ENCODE assay signal across 8 mouse cellular contexts in the genomic region with DNA sequence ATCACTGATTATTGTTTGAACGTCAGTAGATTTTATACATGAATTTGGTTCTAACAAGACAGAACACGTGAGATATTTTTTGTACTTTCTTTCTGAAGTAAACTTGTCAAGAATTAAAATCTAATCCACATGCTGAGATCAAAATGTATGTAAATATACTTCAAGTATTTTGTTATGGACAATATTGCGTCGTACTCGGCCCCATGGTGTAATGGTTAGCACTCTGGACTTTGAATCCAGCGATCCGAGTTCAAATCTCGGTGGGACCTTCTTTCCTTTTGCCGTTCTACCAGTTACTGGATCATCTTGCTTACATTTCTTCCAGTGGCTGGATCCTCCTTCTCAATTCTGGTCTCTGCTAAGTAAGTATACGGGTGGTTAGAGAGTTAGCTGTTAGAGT. TPM values are rescaled to one million over a fixed set of nuclear protein-coding genes. Genes with fewer than 3 reads are reported as not detected.
DNase-seq lines count a peak whose midpoint lies in the region; ATAC-seq and TF ChIP-seq lines count a peak whose summit lies in the region.

No protein-coding gene starts in this region.

- no peak for TF ChIP-seq CTCF in bone marrow macrophage, adult 2 months (IDR thresholded peaks at IDR 0.05; ENCODE audit: low read depth, low read length)
- no peak for TF ChIP-seq CTCF in kidney, postnatal 0 days (IDR thresholded peaks at IDR 0.05; ENCODE audit: low read depth)

- peak; percentile 83 for DNase-seq in CD4-positive helper T cell, adult 2 months (ENCODE audit: low read depth, low spot score)
- peak; percentile 88 for DNase-seq in kidney, postnatal 0 days (ENCODE audit: low spot score)
- peak; percentile 85 for DNase-seq in liver

- peak overlapping the region; percentile 32 for H3K27ac ChIP-seq in bone marrow macrophage, adult 2 months (ENCODE audit: insufficient read depth, low read depth, low read length)
- peak overlapping the region; percentile 72 for H3K27ac ChIP-seq in heart, embryonic 13.5 days (replicated peaks)
- no peak overlapping the region for H3K27ac ChIP-seq in kidney, postnatal 0 days
- H3K27ac ChIP-seq in midbrain, embryonic 16.5 days (ENCODE audit: low read length): peak overlapping the region; percentile 50; the same call in 1 of the 2 replicates
- no peak overlapping the region for H3K27ac ChIP-seq in stomach, embryonic 14.5 days (ENCODE audit: low read length)

- H3K36me3 ChIP-seq in heart, embryonic 13.5 days: no peaks in the 10 kb centered on the region
- H3K36me3 ChIP-seq in kidney, postnatal 0 days (ENCODE audit: insufficient read depth, low read length): no peaks in the 10 kb centered on the region
- H3K36me3 ChIP-seq in midbrain, embryonic 16.5 days (ENCODE audit: control insufficient read depth, insufficient read depth, low read length): no peaks in the 10 kb centered on the region
- H3K36me3 ChIP-seq in stomach, embryonic 14.5 days (ENCODE audit: control insufficient read depth, insufficient read depth, low read length): no peaks in the 10 kb centered on the region

- peak overlapping the region; percentile 95 for H3K4me2 ChIP-seq in heart, embryonic 13.5 days
- peak overlapping the region; percentile 53 for H3K4me2 ChIP-seq in kidney, postnatal 0 days (ENCODE audit: low read length)
- peak overlapping the region; percentile 75 for H3K4me2 ChIP-seq in midbrain, embryonic 16.5 days (ENCODE audit: low read length)
- peak overlapping the region; percentile 72 for H3K4me2 ChIP-seq in stomach, embryonic 14.5 days (replicated peaks; ENCODE audit: low read depth, low read length)

- ATAC-seq in erythroid progenitor cell, adult 5-6 weeks (replicated peaks; ENCODE audit: low FRiP score, poor library complexity, severe bottlenecking): peak; percentile 31
- ATAC-seq in heart, embryonic 13.5 days (ENCODE audit: extremely low read depth, insufficient number of reproducible peaks, low FRiP score, low TSS enrichment): 0 out of 2 replicates have a peak, but pooled peaks have one; percentile 11
- peak; percentile 49 for ATAC-seq in kidney, postnatal 0 days (replicated peaks; ENCODE audit: low FRiP score, low read depth)
- peak; percentile 15; the same call in 1 of the 2 replicates for ATAC-seq in midbrain, embryonic 16.5 days
- peak; percentile 54; the same call in 1 of the 2 replicates for ATAC-seq in stomach, embryonic 14.5 days (ENCODE audit: insufficient number of reproducible peaks, insufficient read depth, low FRiP score, low read depth)

- WGBS in heart, embryonic 13.5 days: under 1% methylated on average over 10 of the region's 10 CpGs
- WGBS in kidney, postnatal 0 days: 2% methylated on average over 10 of the region's 10 CpGs
- under 1% methylated on average over 10 of the region's 10 CpGs for WGBS in midbrain, embryonic 16.5 days
- WGBS in stomach, embryonic 14.5 days: under 1% methylated on average over 10 of the region's 10 CpGs

- H3K9me3 ChIP-seq in heart, embryonic 13.5 days: no peaks in the 10 kb centered on the region
- H3K9me3 ChIP-seq in kidney, postnatal 0 days (replicated peaks; ENCODE audit: low read length): no peaks in the 10 kb centered on the region
- no peaks in the 10 kb centered on the region for H3K9me3 ChIP-seq in midbrain, embryonic 16.5 days (replicated peaks; ENCODE audit: control insufficient read depth, low read length, poor library complexity, severe bottlenecking)
- H3K9me3 ChIP-seq in stomach, embryonic 14.5 days (ENCODE audit: control insufficient read depth, low read depth, low read length): no peaks in the 10 kb centered on the region

- H3K4me3 ChIP-seq in bone marrow macrophage, adult 2 months (ENCODE audit: insufficient read depth, low read length): peak overlapping the region; percentile 57
- peak overlapping the region; percentile 67 for H3K4me3 ChIP-seq in heart, embryonic 13.5 days
- H3K4me3 ChIP-seq in kidney, postnatal 0 days (replicated peaks; ENCODE audit: low read depth, low read length): peak overlapping the region; percentile 50
- peak overlapping the region; percentile 43 for H3K4me3 ChIP-seq in midbrain, embryonic 16.5 days (ENCODE audit: low read depth, low read length)
- H3K4me3 ChIP-seq in stomach, embryonic 14.5 days (ENCODE audit: low read depth, low read length): peak overlapping the region; percentile 55

- no peak for TF ChIP-seq POLR2A in bone marrow macrophage, adult 2 months (IDR thresholded peaks at IDR 0.05; ENCODE audit: borderline replicate concordance, low read depth, low read length)

- H3K4me1 ChIP-seq in bone marrow macrophage, adult 2 months (ENCODE audit: control insufficient read depth, insufficient read depth, low read length): peaks cover 10% of the 10 kb centered on the region
- peaks cover 14% of the 10 kb centered on the region for H3K4me1 ChIP-seq in heart, embryonic 13.5 days
- H3K4me1 ChIP-seq in kidney, postnatal 0 days (replicated peaks; ENCODE audit: insufficient read depth, low read length): no peaks in the 10 kb centered on the region
- peaks cover 10% of the 10 kb centered on the region; the same call in 1 of the 2 replicates for H3K4me1 ChIP-seq in midbrain, embryonic 16.5 days (ENCODE audit: control insufficient read depth, insufficient read depth, low read length)
- H3K4me1 ChIP-seq in stomach, embryonic 14.5 days (ENCODE audit: control insufficient read depth, insufficient read depth, low read length): no peaks in the 10 kb centered on the region; the same call in 1 of the 2 replicates

- H3K9ac ChIP-seq in heart, embryonic 13.5 days: peak overlapping the region; percentile 68
- H3K9ac ChIP-seq in kidney, postnatal 0 days (ENCODE audit: low read depth, low read length): 0 out of 2 replicates have a peak overlapping the region, but pooled peaks have one; percentile 14
- H3K9ac ChIP-seq in midbrain, embryonic 16.5 days (ENCODE audit: low read depth, low read length): no peak overlapping the region
- H3K9ac ChIP-seq in stomach, embryonic 14.5 days (replicated peaks; ENCODE audit: low read depth, low read length): no peak overlapping the region

- no peaks in the 10 kb centered on the region for H3K27me3 ChIP-seq in heart, embryonic 13.5 days (replicated peaks)
- no peaks in the 10 kb centered on the region for H3K27me3 ChIP-seq in kidney, postnatal 0 days (ENCODE audit: insufficient read depth, low read length)
- no peaks in the 10 kb centered on the region for H3K27me3 ChIP-seq in midbrain, embryonic 16.5 days (ENCODE audit: control insufficient read depth, insufficient read depth, low read depth, low read length)
- H3K27me3 ChIP-seq in stomach, embryonic 14.5 days (ENCODE audit: control insufficient read depth, insufficient read depth, low read length): no peaks in the 10 kb centered on the region

RNA-seq across cellular contexts. Expression of gene Hist1h4h, which starts 11.4 kb away (rescaled TPM):
- 2.5 and 3.1 TPM in 2 replicates for polyA plus RNA-seq in bone marrow macrophage, adult 2 months (2012; ENCODE audit: insufficient read depth, insufficient read length, missing spikeins)
- total RNA-seq in erythroid progenitor cell, adult 5-6 weeks (2015; ENCODE audit: low replicate concordance): 323 and 492 TPM in 2 replicates
- total RNA-seq in erythroid progenitor cell, adult 5-6 weeks (2017; ENCODE audit: low replicate concordance): 3,110 and 3,215 TPM in 2 replicates
- 6.3 and 7.2 TPM in 2 replicates for polyA plus RNA-seq in heart, embryonic 13.5 days (2015; fragmentation: Nextera tagmentation; extraction: Ambion mirVana)
- 7.6 and 8.3 TPM in 2 replicates for polyA plus RNA-seq in kidney, postnatal 0 days (2015; fragmentation: Nextera tagmentation; extraction: Ambion mirVana)
- polyA plus RNA-seq in midbrain, embryonic 16.5 days (2015; fragmentation: Nextera tagmentation; extraction: Ambion mirVana): 1.5 and 3.0 TPM in 2 replicates
- 4.8 and 6.7 TPM in 2 replicates for polyA plus RNA-seq in stomach, embryonic 14.5 days (2014; fragmentation: Nextera tagmentation; extraction: Ambion mirVana)

RNA-seq across cellular contexts. Expression of gene Hist1h2af, which starts 14.3 kb away (rescaled TPM):
- 42.5 and 76.9 TPM in 2 replicates for polyA plus RNA-seq in bone marrow macrophage, adult 2 months (2012; ENCODE audit: insufficient read depth, insufficient read length, missing spikeins)
- 180 and 320 TPM in 2 replicates for total RNA-seq in erythroid progenitor cell, adult 5-6 weeks (2015; ENCODE audit: low replicate concordance)
- 7,936 and 7,993 TPM in 2 replicates for total RNA-seq in erythroid progenitor cell, adult 5-6 weeks (2017; ENCODE audit: low replicate concordance)
- 2.0 and 3.0 TPM in 2 replicates for polyA plus RNA-seq in heart, embryonic 13.5 days (2015; fragmentation: Nextera tagmentation; extraction: Ambion mirVana)
- polyA plus RNA-seq in kidney, postnatal 0 days (2015; fragmentation: Nextera tagmentation; extraction: Ambion mirVana): 3.3 and 4.9 TPM in 2 replicates
- polyA plus RNA-seq in midbrain, embryonic 16.5 days (2015; fragmentation: Nextera tagmentation; extraction: Ambion mirVana): not detected in 2 replicates
- polyA plus RNA-seq in stomach, embryonic 14.5 days (2014; fragmentation: Nextera tagmentation; extraction: Ambion mirVana): 7.8 and 14.1 TPM in 2 replicates

RNA-seq across cellular contexts. Expression of gene Hist1h3g, which starts 15.8 kb away (rescaled TPM):
- not detected in 2 replicates for polyA plus RNA-seq in bone marrow macrophage, adult 2 months (2012; ENCODE audit: insufficient read depth, insufficient read length, missing spikeins)
- total RNA-seq in erythroid progenitor cell, adult 5-6 weeks (2015; ENCODE audit: low replicate concordance): 573 TPM in 2 replicates
- total RNA-seq in erythroid progenitor cell, adult 5-6 weeks (2017; ENCODE audit: low replicate concordance): 250 and 889 TPM in 2 replicates
- 4.1 and 5.5 TPM in 2 replicates for polyA plus RNA-seq in heart, embryonic 13.5 days (2015; fragmentation: Nextera tagmentation; extraction: Ambion mirVana)
- polyA plus RNA-seq in kidney, postnatal 0 days (2015; fragmentation: Nextera tagmentation; extraction: Ambion mirVana): 3.9 and 4.0 TPM in 2 replicates
- polyA plus RNA-seq in midbrain, embryonic 16.5 days (2015; fragmentation: Nextera tagmentation; extraction: Ambion mirVana): not detected in 2 replicates
- 5.5 and 7.8 TPM in 2 replicates for polyA plus RNA-seq in stomach, embryonic 14.5 days (2014; fragmentation: Nextera tagmentation; extraction: Ambion mirVana)

RNA-seq across cellular contexts. Expression of gene Hist1h2bh, which starts 23.8 kb away (rescaled TPM):
- 0.71 and 0.97 TPM in 2 replicates for polyA plus RNA-seq in bone marrow macrophage, adult 2 months (2012; ENCODE audit: insufficient read depth, insufficient read length, missing spikeins)
- 90.1 and 113 TPM in 2 replicates for total RNA-seq in erythroid progenitor cell, adult 5-6 weeks (2015; ENCODE audit: low replicate concordance)
- 325 and 367 TPM in 2 replicates for total RNA-seq in erythroid progenitor cell, adult 5-6 weeks (2017; ENCODE audit: low replicate concordance)
- polyA plus RNA-seq in heart, embryonic 13.5 days (2015; fragmentation: Nextera tagmentation; extraction: Ambion mirVana): 0.32 and 0.52 TPM in 2 replicates
- 0.37 and 0.43 TPM in 2 replicates for polyA plus RNA-seq in kidney, postnatal 0 days (2015; fragmentation: Nextera tagmentation; extraction: Ambion mirVana)
- 0.27 TPM in 1 of 2 replicates, not detected in the other for polyA plus RNA-seq in midbrain, embryonic 16.5 days (2015; fragmentation: Nextera tagmentation; extraction: Ambion mirVana)
- polyA plus RNA-seq in stomach, embryonic 14.5 days (2014; fragmentation: Nextera tagmentation; extraction: Ambion mirVana): 1.1 and 1.2 TPM in 2 replicates

RNA-seq across cellular contexts. Expression of gene Hist1h3f, which starts 24.4 kb away (rescaled TPM):
- 0.80 TPM in 1 of 2 replicates, not detected in the other for polyA plus RNA-seq in bone marrow macrophage, adult 2 months (2012; ENCODE audit: insufficient read depth, insufficient read length, missing spikeins)
- 145 and 158 TPM in 2 replicates for total RNA-seq in erythroid progenitor cell, adult 5-6 weeks (2015; ENCODE audit: low replicate concordance)
- total RNA-seq in erythroid progenitor cell, adult 5-6 weeks (2017; ENCODE audit: low replicate concordance): 262 and 310 TPM in 2 replicates
- polyA plus RNA-seq in heart, embryonic 13.5 days (2015; fragmentation: Nextera tagmentation; extraction: Ambion mirVana): 0.28 and 0.48 TPM in 2 replicates
- 0.71 and 0.83 TPM in 2 replicates for polyA plus RNA-seq in kidney, postnatal 0 days (2015; fragmentation: Nextera tagmentation; extraction: Ambion mirVana)
- not detected in 2 replicates for polyA plus RNA-seq in midbrain, embryonic 16.5 days (2015; fragmentation: Nextera tagmentation; extraction: Ambion mirVana)
- polyA plus RNA-seq in stomach, embryonic 14.5 days (2014; fragmentation: Nextera tagmentation; extraction: Ambion mirVana): 0.94 and 1.3 TPM in 2 replicates

Comparison
In these comparisons a context has a peak if more than half of its experiments do, and no peak if none do; other contexts are left out.
1. H3K27ac ChIP-seq: peak in bone marrow macrophage, adult 2 months (single experiment), heart, embryonic 13.5 days (single experiment) and midbrain, embryonic 16.5 days (single experiment); none in kidney, postnatal 0 days (single experiment) and stomach, embryonic 14.5 days (single experiment).
2. H3K9ac ChIP-seq: peak in heart, embryonic 13.5 days (single experiment) and kidney, postnatal 0 days (single experiment); none in midbrain, embryonic 16.5 days (single experiment) and stomach, embryonic 14.5 days (single experiment).
3. Peak in every context shown above with its lines, with median percentiles within 50 percentile points of each other: DNase-seq, H3K4me3 ChIP-seq, ATAC-seq and H3K4me2 ChIP-seq.